ENCODE assay signal across 26 mouse cellular contexts in genomic region chr17:74577173-74577572, GRCm38 (mm10). TPM values are rescaled to one million over a fixed set of nuclear protein-coding genes. Genes with fewer than 3 reads are reported as not detected.
DNase-seq lines count a peak whose midpoint lies in the region; ATAC-seq and TF ChIP-seq lines count a peak whose summit lies in the region.
"Had no signal": no experiment of that assay in that cellular context is flagged by ENCODE, and none has a peak within 500 bp of the region (broad histone marks: within the 10 kb centered on the region; RNA-seq: fewer than 3 reads in every experiment).

No protein-coding gene starts in this region.

- no peak overlapping the region for H3K4me2 ChIP-seq in kidney, embryonic 15.5 days
- H3K4me2 ChIP-seq: intestine, embryonic 15.5 days; lung, embryonic 14.5 days; midbrain, embryonic 12.5 days; neural tube, embryonic 13.5 days had no signal

- H3K4me3 ChIP-seq in gastrocnemius, adult 2 months = no peak overlapping the region
- no peak overlapping the region; the same call in 1 of the 2 replicates for H3K4me3 ChIP-seq in G1E (ENCODE audit: low read depth, low read length)
- no peak overlapping the region for H3K4me3 ChIP-seq in embryonic facial prominence, embryonic 10.5 days
- H3K4me3 ChIP-seq in kidney, embryonic 15.5 days (replicated peaks) = no peak overlapping the region
- H3K4me3 ChIP-seq: hindbrain, embryonic 10.5 days; intestine, embryonic 15.5 days; midbrain, embryonic 12.5 days; myocyte; neural tube, embryonic 13.5 days had no signal

- H3K4me1 ChIP-seq in G1E (ENCODE audit: insufficient read depth, low read depth, low read length) = peaks cover 16% of the 10 kb centered on the region
- peaks cover 6% of the 10 kb centered on the region for H3K4me1 ChIP-seq in embryonic facial prominence, embryonic 10.5 days
- no peaks in the 10 kb centered on the region for H3K4me1 ChIP-seq in kidney, embryonic 15.5 days
- H3K4me1 ChIP-seq: hindbrain, embryonic 10.5 days; midbrain, embryonic 12.5 days; neural tube, embryonic 13.5 days had no signal

- peak; percentile 47 for DNase-seq in gastrocnemius, adult 2 months
- no peak for DNase-seq in gastrocnemius, postnatal 36 days
- peak; percentile 5 for DNase-seq in G1E (ENCODE audit: low spot score)
- peak; percentile 16 for DNase-seq in embryonic facial prominence, embryonic 10.5 days (ENCODE audit: low spot score)
- DNase-seq in skeletal muscle tissue, adult 2 months (ENCODE audit: low read depth, low spot score) = peak; percentile 66
- DNase-seq: adrenal gland, postnatal 14 days; cerebellum, adult 11 months; cerebellum, adult 9-10 months; cerebellum, postnatal 36 days; heart, postnatal 14 days; layer of hippocampus, postnatal 36 days; left cerebral cortex, postnatal 4 days; liver; lung, embryonic 14.5 days; right cerebral cortex, postnatal 4 days had no signal

- no peaks in the 10 kb centered on the region for H3K27me3 ChIP-seq in G1E (ENCODE audit: insufficient read depth, low read length)
- H3K27me3 ChIP-seq in embryonic facial prominence, embryonic 10.5 days (replicated peaks; ENCODE audit: low read depth, poor library complexity, severe bottlenecking) = no peaks in the 10 kb centered on the region
- no peaks in the 10 kb centered on the region for H3K27me3 ChIP-seq in kidney, embryonic 15.5 days
- H3K27me3 ChIP-seq: CH12.LX; intestine, embryonic 15.5 days; midbrain, embryonic 12.5 days; neural tube, embryonic 13.5 days; Patski had no signal

- ATAC-seq in G1E (ENCODE audit: extremely low read depth, insufficient number of reproducible peaks, low FRiP score, poor library complexity, severe bottlenecking) = peak; percentile 80
- no peak for ATAC-seq in kidney, embryonic 15.5 days (replicated peaks; ENCODE audit: low FRiP score)
- ATAC-seq: hindbrain, embryonic 16.5 days; intestine, embryonic 15.5 days; Patski had no signal

- TF ChIP-seq CTCF in gastrocnemius, adult 2 months (IDR thresholded peaks at IDR 0.05) = no peak
- TF ChIP-seq CTCF in G1E (IDR thresholded peaks at IDR 0.05; ENCODE audit: low read depth, low read length) = no peak

- H3K27ac ChIP-seq in gastrocnemius, adult 2 months = peak overlapping the region; percentile 78
- no peak overlapping the region for H3K27ac ChIP-seq in embryonic facial prominence, embryonic 10.5 days (replicated peaks)
- H3K27ac ChIP-seq in kidney, embryonic 15.5 days = no peak overlapping the region
- H3K27ac ChIP-seq: hindbrain, embryonic 10.5 days; intestine, embryonic 15.5 days; kidney, postnatal 0 days; liver, embryonic 14.5 days; midbrain, embryonic 12.5 days; neural tube, embryonic 13.5 days had no signal

- H3K9ac ChIP-seq in kidney, embryonic 15.5 days = no peak overlapping the region
- H3K9ac ChIP-seq: intestine, embryonic 15.5 days; liver, embryonic 14.5 days; lung, embryonic 14.5 days; midbrain, embryonic 12.5 days; neural tube, embryonic 13.5 days had no signal

- H3K9me3 ChIP-seq in G1E (replicated peaks) = no peaks in the 10 kb centered on the region
- H3K9me3 ChIP-seq in embryonic facial prominence, embryonic 10.5 days = no peaks in the 10 kb centered on the region
- no peaks in the 10 kb centered on the region for H3K9me3 ChIP-seq in kidney, embryonic 15.5 days (replicated peaks)
- H3K9me3 ChIP-seq: hindbrain, embryonic 10.5 days; intestine, embryonic 15.5 days; midbrain, embryonic 12.5 days; neural tube, embryonic 13.5 days had no signal

- WGBS in embryonic facial prominence, embryonic 10.5 days = 58% methylated on average over 5 of the region's 5 CpGs
- 55% methylated on average over 5 of the region's 5 CpGs for WGBS in kidney, embryonic 15.5 days

- H3K36me3 ChIP-seq in G1E (replicated peaks) = peaks cover 57% of the 10 kb centered on the region
- peaks cover 56% of the 10 kb centered on the region for H3K36me3 ChIP-seq in embryonic facial prominence, embryonic 10.5 days (replicated peaks)
- H3K36me3 ChIP-seq in kidney, embryonic 15.5 days = peaks cover 45% of the 10 kb centered on the region

- intact Hi-C loops in gastrocnemius, adult 2 months (cut with DNase I) = no loop called here
- intact Hi-C loops in gastrocnemius, postnatal 36 days (cut with DNase I) = no loop called here

RNA-seq across cellular contexts. Expression of gene Birc6, which starts 49.1 kb away (rescaled TPM):
- total RNA-seq in gastrocnemius, adult 2 months (2021) = 10 to 100 TPM; 61.3 to 62.4 TPM
- total RNA-seq in gastrocnemius, postnatal 36 days (2021) = 10 to 100 TPM; 50.1 to 60.1 TPM
- total RNA-seq in G1E (2014; fragmentation: Nextera tagmentation) (266 and 279 TPM in 2 replicates), G1E (2017) (133 and 151 TPM in 2 replicates)
- polyA plus RNA-seq in G1E (2012) = 25.0 and 33.4 TPM in 2 replicates
- polyA plus RNA-seq in embryonic facial prominence, embryonic 10.5 days (2016; fragmentation: Nextera tagmentation; extraction: Ambion mirVana) = 92.4 and 99.8 TPM in 2 replicates
- polyA plus RNA-seq in kidney, embryonic 15.5 days (2015; fragmentation: Nextera tagmentation; extraction: Ambion mirVana) = 89.3 and 97.7 TPM in 2 replicates

Comparison
In these comparisons a context has a peak if more than half of its experiments do, and no peak if none do; other contexts are left out.
1. DNase-seq: peak in gastrocnemius, adult 2 months (single experiment), G1E (single experiment), embryonic facial prominence, embryonic 10.5 days (single experiment) and skeletal muscle tissue, adult 2 months (single experiment); none in gastrocnemius, postnatal 36 days (0 of 2).